Mouse (Mus musculus) right cerebral cortex, adult 2 months (tissue): Measurements from ENCODE around the gene Ttll1.

Source experiments
- DNase-seq, 2 experiments: peaks; one replicate each; pipeline ENCODE4 v3.0.0; 2021 to 2022; ENCODE audit warnings: low spot score in 2 of 2

The Ttll1 gene

GRCm38 (mm10) chr15:83455034-83455433 is 55.7 kb downstream of the Ttll1 start:
- DNase-seq = no peak

GRCm38 (mm10) chr15:83454419-83454818 is 56.3 kb downstream of the Ttll1 start:
- no peak for DNase-seq

GRCm38 (mm10) chr15:83453879-83454278 is 56.8 kb downstream of the Ttll1 start:
- DNase-seq = no peak

GRCm38 (mm10) chr15:83452219-83452760 is 58.4 kb downstream of the Ttll1 start:
- DNase-seq = no peak

- DNase-seq = peak in 1 of 2 experiments; percentile 42
Observed at GRCm38 (mm10) chr15:83451621-83452210, 59.0 kb downstream of the Ttll1 start.

- DNase-seq = no peak
Observed at GRCm38 (mm10) chr15:83450007-83450406, 60.7 kb downstream of the Ttll1 start.

- DNase-seq = peak in 1 of 2 experiments; percentile 17
Observed at GRCm38 (mm10) chr15:83448646-83449045, 62.0 kb downstream of the Ttll1 start.

- DNase-seq = peak; percentile 75 to 79
Observed at GRCm38 (mm10) chr15:83447791-83448544, 62.7 kb downstream of the Ttll1 start.

- DNase-seq = no peak
Observed at GRCm38 (mm10) chr15:83445908-83446307, 64.8 kb downstream of the Ttll1 start.

GRCm38 (mm10) chr15:83445383-83445782 is 65.3 kb downstream of the Ttll1 start:
- DNase-seq = no peak

GRCm38 (mm10) chr15:83444425-83444824 is 66.3 kb downstream of the Ttll1 start:
- no peak for DNase-seq

- DNase-seq = no peak
Observed at GRCm38 (mm10) chr15:83442495-83443037, 68.1 kb downstream of the Ttll1 start.

- no peak for DNase-seq
Observed at GRCm38 (mm10) chr15:83440726-83441125, 70.0 kb downstream of the Ttll1 start.

- DNase-seq = no peak
Observed at GRCm38 (mm10) chr15:83436541-83436940, 74.2 kb downstream of the Ttll1 start.

GRCm38 (mm10) chr15:83435324-83436090 is 75.2 kb downstream of the Ttll1 start:
- DNase-seq = peak; percentile 22 to 40

GRCm38 (mm10) chr15:83434692-83435091 is 76.0 kb downstream of the Ttll1 start:
- DNase-seq = no peak
